Mouse (Mus musculus): ENCODE measurements around the gene Klhl7. TPM values are rescaled to one million over a fixed set of nuclear protein-coding genes. Genes with fewer than 3 reads are reported as not detected.

Gene Klhl7
- total and polyA plus RNA-seq, 3 experiments: 13.5 to 19.7 TPM; not detected in 1

DNA sequence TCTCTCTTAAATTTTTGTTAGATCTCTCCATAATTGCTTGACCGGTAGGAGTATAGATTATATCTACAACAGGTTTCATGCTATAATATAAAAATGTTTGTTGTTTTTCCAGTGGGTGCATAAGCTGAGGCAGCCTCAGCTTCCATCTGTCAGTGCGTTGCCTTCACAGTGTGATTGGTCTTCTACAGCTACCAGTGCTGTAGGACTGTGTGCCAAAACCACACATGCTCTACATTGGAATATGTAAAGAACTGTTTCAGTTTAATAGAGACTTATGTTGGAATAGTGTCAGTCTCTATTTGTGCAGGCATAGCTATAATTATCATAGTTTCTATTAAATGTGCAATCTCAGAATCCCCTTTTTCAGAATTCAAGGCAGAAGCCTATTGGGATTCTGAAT is 21.8 kb downstream of the Klhl7 start:
- no peak for TF ChIP-seq POLR2A (IDR thresholded peaks at IDR 0.05; ENCODE audit: control insufficient read depth in 1 of 2, insufficient read depth in 1 of 2, low read depth in 1 of 2, low read length in 2 of 2, poor library complexity in 1 of 2)
- no peak for TF ChIP-seq KAT2A (conservative IDR thresholded peaks at IDR 0.05; ENCODE audit: low read depth, low read length)
- no peak for TF ChIP-seq CHD1 (IDR thresholded peaks at IDR 0.05; ENCODE audit: low read depth, low read length)
- TF ChIP-seq ETS1 (IDR thresholded peaks at IDR 0.05; ENCODE audit: low read depth, low read length): no peak
- no peak for TF ChIP-seq MEF2A (IDR thresholded peaks at IDR 0.05; ENCODE audit: extremely low read depth, insufficient replicate concordance, low read depth, low read length, poor library complexity, severe bottlenecking)
- TF ChIP-seq NELFE (IDR thresholded peaks at IDR 0.05; ENCODE audit: low read depth, low read length): no peak
- no peak for TF ChIP-seq JUND (IDR thresholded peaks at IDR 0.05; ENCODE audit: low read depth, low read length)
- TF ChIP-seq MYB (IDR thresholded peaks at IDR 0.05; ENCODE audit: low read depth, low read length): no peak
- no peak for TF ChIP-seq MAFK (IDR thresholded peaks at IDR 0.05; ENCODE audit: borderline replicate concordance, low read depth, low read length)
- TF ChIP-seq TCF12 (IDR thresholded peaks at IDR 0.05; ENCODE audit: low read depth, low read length): no peak
- TF ChIP-seq MYC (IDR thresholded peaks at IDR 0.05; ENCODE audit: low read depth, low read length): no peak
- TF ChIP-seq USF2 (IDR thresholded peaks at IDR 0.05; ENCODE audit: borderline replicate concordance in 1 of 2, insufficient read depth in 1 of 2, low read depth in 1 of 2, low read length in 2 of 2): no peak
- TF ChIP-seq BHLHE40 (IDR thresholded peaks at IDR 0.05; ENCODE audit: borderline replicate concordance, low read depth, low read length): no peak
- TF ChIP-seq ELF1 (IDR thresholded peaks at IDR 0.05; ENCODE audit: low read depth, low read length): no peak
- TF ChIP-seq MXI1 (IDR thresholded peaks at IDR 0.05; ENCODE audit: low read depth, low read length): no peak
- TF ChIP-seq NRF1 (IDR thresholded peaks at IDR 0.05; ENCODE audit: insufficient read depth, low read depth, low read length, poor library complexity, severe bottlenecking): no peak
- TF ChIP-seq MAX (IDR thresholded peaks at IDR 0.05; ENCODE audit: low read length): no peak
- TF ChIP-seq CHD2 (IDR thresholded peaks at IDR 0.05; ENCODE audit: low read length): no peak
- no peak for TF ChIP-seq MAZ (IDR thresholded peaks at IDR 0.05; ENCODE audit: low read depth, low read length)
- TF ChIP-seq GABPA (IDR thresholded peaks at IDR 0.05; ENCODE audit: low read depth, low read length): no peak
- DNase-seq (ENCODE audit: low read depth, low spot score): no peak
- Histone ChIP-seq H3K27ac (ENCODE audit: control insufficient read depth, low read depth, low read length) (no peak overlapping the region), H3K4me3 (ENCODE audit: control insufficient read depth in 1 of 2, insufficient read depth in 1 of 2, low read depth in 2 of 2, low read length in 2 of 2) (no peak overlapping the region), H3K9ac (ENCODE audit: control insufficient read depth, low read depth, low read length, poor library complexity, severe bottlenecking) (no peak overlapping the region), H3K79me2 (ENCODE audit: control insufficient read depth, insufficient read depth, low read length, poor library complexity) (0 out of 2 replicates have a peak, but pooled peaks cover 2% of the 10 kb centered on the region), H3K36me3 (ENCODE audit: control insufficient read depth in 1 of 2, insufficient read depth in 2 of 2, low read length in 2 of 2) (no peaks in the 10 kb centered on the region), H3K9me3 (replicated peaks; ENCODE audit: insufficient read depth, low read length) (no peaks in the 10 kb centered on the region), H3K4me1 (ENCODE audit: control insufficient read depth in 1 of 2, insufficient read depth in 2 of 2, low read length in 2 of 2) (no peaks in the 10 kb centered on the region), H3K27me3 (ENCODE audit: control insufficient read depth in 1 of 2, insufficient read depth in 2 of 2, low read length in 2 of 2) (no peaks in the 10 kb centered on the region)

DNA sequence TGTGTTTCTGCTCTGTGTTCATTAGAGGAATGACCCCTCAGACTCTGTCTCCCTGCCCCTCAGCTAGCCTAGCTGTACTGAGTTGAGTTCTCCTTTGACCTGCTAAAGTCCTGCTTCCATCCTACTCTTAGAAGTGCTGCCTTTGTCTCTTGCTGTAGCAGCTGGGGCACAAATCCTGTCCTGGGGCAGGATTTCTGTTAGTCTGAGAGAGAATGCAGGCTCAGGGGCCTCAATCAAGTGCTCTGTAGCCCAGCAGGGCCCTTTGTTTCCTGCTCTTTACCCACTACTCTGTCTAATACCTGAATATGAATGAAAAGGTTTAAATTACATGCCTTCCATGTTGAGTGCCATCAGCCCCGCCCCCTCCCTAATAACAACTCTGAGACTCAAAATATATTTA is 23.8 kb downstream of the Klhl7 start:
- H3K27me3 ChIP-seq (ENCODE audit: control insufficient read depth in 1 of 2, insufficient read depth in 2 of 2, low read length in 2 of 2): no peaks in the 10 kb centered on the region
- no peak overlapping the region for H3K27ac ChIP-seq (ENCODE audit: control insufficient read depth, low read depth, low read length)
- no peak overlapping the region for H3K4me3 ChIP-seq (ENCODE audit: control insufficient read depth in 1 of 2, insufficient read depth in 1 of 2, low read depth in 2 of 2, low read length in 2 of 2)
- DNase-seq (ENCODE audit: low read depth, low spot score): no peak
- TF ChIP-seq ZKSCAN1 (IDR thresholded peaks at IDR 0.05; ENCODE audit: low read depth, low read length) (no peak), CHD1 (IDR thresholded peaks at IDR 0.05; ENCODE audit: low read depth, low read length) (no peak), MEF2A (IDR thresholded peaks at IDR 0.05; ENCODE audit: extremely low read depth, insufficient replicate concordance, low read depth, low read length, poor library complexity, severe bottlenecking) (no peak), MYC (IDR thresholded peaks at IDR 0.05; ENCODE audit: low read depth, low read length) (no peak), TBP (IDR thresholded peaks at IDR 0.05; ENCODE audit: low read depth, low read length) (no peak), HCFC1 (IDR thresholded peaks at IDR 0.05; ENCODE audit: low read depth, low read length) (no peak), ETS1 (IDR thresholded peaks at IDR 0.05; ENCODE audit: low read depth, low read length) (no peak), ZMIZ1 (IDR thresholded peaks at IDR 0.05; ENCODE audit: low read depth, low read length) (no peak), NRF1 (IDR thresholded peaks at IDR 0.05; ENCODE audit: insufficient read depth, low read depth, low read length, poor library complexity, severe bottlenecking) (no peak), MAFK (IDR thresholded peaks at IDR 0.05; ENCODE audit: borderline replicate concordance, low read depth, low read length) (no peak), MAZ (IDR thresholded peaks at IDR 0.05; ENCODE audit: low read depth, low read length) (no peak), GATA1 (IDR thresholded peaks at IDR 0.05; ENCODE audit: low read depth, low read length) (no peak), USF2 (IDR thresholded peaks at IDR 0.05; ENCODE audit: borderline replicate concordance in 1 of 2, insufficient read depth in 1 of 2, low read depth in 1 of 2, low read length in 2 of 2) (no peak), UBTF (IDR thresholded peaks at IDR 0.05; ENCODE audit: borderline replicate concordance, insufficient read depth, low read depth, low read length) (no peak), TCF12 (IDR thresholded peaks at IDR 0.05; ENCODE audit: low read depth, low read length) (no peak), ZC3H11A (IDR thresholded peaks at IDR 0.05; ENCODE audit: low read depth, low read length) (no peak), RCOR1 (IDR thresholded peaks at IDR 0.05; ENCODE audit: low read depth, low read length) (no peak), EP300 (IDR thresholded peaks at IDR 0.05; ENCODE audit: low read depth in 1 of 2, low read length in 2 of 2) (no peak)
- no peak overlapping the region for H3K9ac ChIP-seq (ENCODE audit: control insufficient read depth, low read depth, low read length, poor library complexity, severe bottlenecking)
- H3K4me1 ChIP-seq (ENCODE audit: control insufficient read depth in 1 of 2, insufficient read depth in 2 of 2, low read length in 2 of 2): no peaks in the 10 kb centered on the region
- H3K9me3 ChIP-seq (replicated peaks; ENCODE audit: insufficient read depth, low read length): no peaks in the 10 kb centered on the region
- H3K36me3 ChIP-seq (ENCODE audit: control insufficient read depth in 1 of 2, insufficient read depth in 2 of 2, low read length in 2 of 2): peaks cover 0 to 1% of the 10 kb centered on the region in 2 experiments; a peak in 1 of 4 replicates
- 0 out of 2 replicates have a peak, but pooled peaks cover 2% of the 10 kb centered on the region for H3K79me2 ChIP-seq (ENCODE audit: control insufficient read depth, insufficient read depth, low read length, poor library complexity)
